Mouse (Mus musculus) adrenal gland, postnatal 10 days (tissue): Measurements from ENCODE around the gene Tlr6. TPM values are rescaled to one million over a fixed set of nuclear protein-coding genes. Genes with fewer than 3 reads are reported as not detected.

Source experiments
- DNase-seq: peaks from one replicate; pipeline ENCODE4 v3.0.0; 2021; ENCODE audit warnings: mixed read lengths
- microRNA-seq: library from miRNA; unstranded; fragments of <30 nt; microRNA quantifications from one replicate; pipeline ENCODE4 v1.2.0, GENCODE M21; 2021
- total RNA-seq, 2 experiments: library from RNA; stranded (reverse); gene quantifications; 2 replicates each; pipeline ENCODE4 v1.2.3; 2021

Gene Tlr6
- total RNA-seq, 2 experiments from 2014 or later, result 1.8 TPM

GRCm38 (mm10) chr5:64932215-64932614 is 27.7 kb downstream of the Tlr6 start:
- no peak for DNase-seq

DNA sequence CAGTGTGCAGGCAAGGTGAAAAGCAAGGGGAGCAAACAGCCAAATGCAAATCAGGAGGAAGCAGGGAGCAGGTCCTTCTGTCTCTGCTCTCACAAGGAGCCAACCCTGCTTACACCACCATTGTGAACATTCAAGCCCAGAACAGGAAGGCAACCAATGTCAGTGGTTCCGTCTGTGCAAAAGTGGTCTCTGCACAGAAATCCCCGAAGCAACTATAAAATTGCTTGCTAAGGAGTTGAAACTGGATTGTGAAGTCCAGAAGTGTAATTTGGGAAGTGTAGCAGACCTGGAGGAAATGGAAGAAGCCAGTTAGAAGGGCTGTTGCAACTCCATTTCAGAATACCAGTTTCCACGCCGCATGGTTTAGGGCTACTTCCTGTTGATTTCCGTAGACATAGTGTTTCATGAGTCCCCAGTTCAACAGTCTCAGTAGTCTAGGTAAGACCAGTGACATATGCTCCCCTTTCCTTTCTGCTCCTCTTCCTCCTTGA is 37.0 kb downstream of the Tlr6 start:
- DNase-seq, result no peak

DNA sequence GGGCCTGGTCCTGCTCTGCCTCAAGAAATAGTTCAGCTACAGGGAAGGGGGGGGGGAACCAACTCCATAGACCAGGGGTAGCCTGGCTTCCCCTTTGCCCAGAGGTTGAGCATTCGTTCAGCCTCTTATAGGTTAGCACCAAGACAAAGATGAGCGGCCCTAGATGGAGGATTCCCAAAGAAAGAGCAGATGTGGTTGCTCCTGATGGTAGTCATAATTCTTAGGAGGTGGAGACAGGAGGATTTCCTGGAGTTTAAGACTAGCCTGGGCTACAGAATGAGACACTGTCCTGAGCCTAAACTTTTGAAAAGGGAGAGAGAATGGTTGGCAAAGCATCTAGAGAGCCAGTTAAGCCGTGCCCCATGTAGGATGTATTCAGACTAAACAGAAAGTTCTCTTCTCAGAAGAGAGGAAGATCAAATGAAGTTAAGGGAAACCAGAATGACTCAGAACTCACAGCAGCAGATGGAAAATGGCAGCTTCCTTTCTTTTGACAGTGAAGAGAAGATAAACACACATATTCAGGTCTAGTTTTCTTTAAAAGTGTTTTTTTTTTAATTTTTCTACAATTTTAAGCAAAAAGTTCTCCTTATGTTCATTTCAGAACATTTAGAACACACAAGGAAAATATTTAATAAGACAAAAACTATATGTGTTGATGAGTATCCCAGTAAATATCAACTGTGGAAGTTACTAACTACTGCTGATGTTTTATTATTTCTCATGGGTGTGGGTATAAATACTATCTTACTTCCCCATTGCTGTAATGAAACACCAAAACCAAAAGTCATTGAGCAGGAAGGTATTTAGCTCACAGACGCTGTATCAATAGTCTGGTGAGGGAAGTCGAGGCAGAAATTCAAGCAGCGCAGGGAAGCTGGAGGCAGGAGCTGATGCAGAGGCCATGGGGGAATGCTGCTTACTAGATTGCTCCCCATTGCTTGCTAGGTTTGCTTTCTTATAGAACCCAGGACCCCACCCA is 41.0 kb downstream of the Tlr6 start:
- no peak for DNase-seq

DNA sequence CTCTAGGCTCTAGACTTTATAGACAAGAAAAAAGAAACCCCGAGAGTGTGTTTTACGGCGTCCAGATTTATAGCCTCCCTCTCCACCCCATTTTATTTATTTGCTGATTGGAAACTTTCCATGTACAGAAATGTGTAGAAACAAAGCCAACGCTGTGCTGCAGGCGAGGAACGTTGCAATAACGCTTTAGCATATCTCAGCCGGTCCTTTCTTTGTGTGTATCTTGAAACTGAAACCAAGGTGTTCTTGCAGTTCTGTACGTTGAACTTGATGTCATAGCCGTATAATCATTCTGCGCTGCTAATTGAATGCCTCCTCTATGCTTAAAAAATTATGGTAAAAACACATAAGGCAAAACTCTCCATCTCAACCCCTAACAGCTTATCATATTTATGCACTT is 42.2 kb downstream of the Tlr6 start:
- DNase-seq, result no peak

GRCm38 (mm10) chr5:64917161-64917560 is 42.7 kb downstream of the Tlr6 start:
- DNase-seq, result no peak

- DNase-seq, result no peak
Measured at GRCm38 (mm10) chr5:64908585-64909284, 51.2 kb downstream of the Tlr6 start.

GRCm38 (mm10) chr5:64907906-64908305 is 52.0 kb downstream of the Tlr6 start:
- no peak for DNase-seq

DNA sequence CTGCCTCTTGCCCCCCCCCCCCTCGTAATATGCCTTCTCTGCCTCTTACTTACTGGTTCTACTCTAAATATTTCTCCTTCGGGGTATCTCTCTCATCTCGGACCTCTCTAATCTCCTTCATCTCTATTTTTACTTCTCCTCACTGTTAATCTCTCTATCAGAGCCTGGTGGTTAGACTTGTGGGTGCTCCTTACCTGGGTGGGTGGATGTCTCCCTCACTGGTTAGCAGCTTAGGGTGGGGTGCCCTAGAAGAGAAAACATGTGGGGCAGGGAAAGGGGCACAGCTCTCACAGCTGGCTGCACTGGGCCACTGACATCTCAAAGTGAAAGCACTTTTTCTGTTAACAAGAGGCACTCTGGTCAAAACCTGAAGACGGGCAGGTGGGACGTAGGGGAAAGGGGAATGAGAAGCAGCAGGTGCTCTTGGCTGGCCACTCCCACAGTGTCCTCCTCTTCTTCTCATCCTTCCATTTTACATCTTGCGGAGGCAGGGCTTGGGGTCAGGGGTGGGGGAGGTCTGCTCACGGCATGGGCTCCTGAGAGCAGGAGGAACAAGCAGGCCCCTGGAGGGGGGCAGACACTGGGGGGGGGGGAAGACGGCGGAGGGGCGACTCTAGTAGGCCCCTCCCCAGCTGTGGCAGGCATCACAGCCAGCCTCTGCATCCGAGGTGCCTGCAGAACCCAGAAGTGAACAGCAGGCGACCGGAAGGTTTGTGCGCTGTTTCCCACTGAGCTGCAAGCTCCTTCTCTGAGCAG is 54.2 kb downstream of the Tlr6 start:
- DNase-seq, result no peak

Small RNA genes lying within 50 kb of the gene (microRNA-seq; reads per million reads assigned to microRNA genes)
- gene Mir574, result 365 reads per million, percentile 61 among the genes with 10 or more reads in this experiment

Other genes starting within 250 kb of the Tlr6 start
- 10 to 100 TPM; 77.3 to 79.8 TPM for gene Klf3, start 156.7 kb downstream of the Tlr6 start, total RNA-seq
- gene Tlr1, start 26.5 kb downstream of the Tlr6 start, total RNA-seq, result 1 to 10 TPM; 1.2 to 1.6 TPM
- gene Fam114a1, start 10.0 kb upstream of the Tlr6 start, total RNA-seq, result 10 to 100 TPM; 28.1 to 28.4 TPM
- gene Tmem156, start 132.0 kb upstream of the Tlr6 start, total RNA-seq, result under 1 TPM; 0.57 to 0.67 TPM
- gene Klhl5, start 147.4 kb upstream of the Tlr6 start, total RNA-seq, result 10 to 100 TPM; 46.9 to 56.9 TPM
- 1 to 10 TPM; 7.0 to 9.3 TPM for gene Wdr19, start 239.6 kb upstream of the Tlr6 start, total RNA-seq